Mouse (Mus musculus) left cerebral cortex, adult 18-20 months (tissue): ENCODE measurements around the gene Mdga1. TPM values are rescaled to one million over a fixed set of nuclear protein-coding genes. Genes with fewer than 3 reads are reported as not detected.

ENCODE experiments used
- DNase-seq, 2 experiments: peaks; one replicate each; pipeline ENCODE4 v3.0.0; 2021 to 2022; ENCODE audit warnings: low spot score in 2 of 2, mixed read lengths in 1 of 2
- long read RNA-seq, 2 experiments: library from polyadenylated mRNA; stranded (forward); transcript quantifications; one replicate each; pipeline ENCODE4 v2.0.0; 2021
- total RNA-seq, 2 experiments: library from RNA; stranded (reverse); gene quantifications; 2 replicates each; pipeline ENCODE4 v1.2.3; 2021

Gene Mdga1
- 10 to 100 TPM; 25.1 to 25.6 TPM for total RNA-seq
- long read RNA-seq, experiment 1, full-length matches to known transcripts, result 2 of 18 reads
- long read RNA-seq, experiment 1, partial matches to known transcripts, result 7 of 18 reads
- long read RNA-seq, experiment 1, other reads (novel, unspliced or antisense), result 9 of 18 reads
- long read RNA-seq, experiment 2, partial matches to known transcripts, result 2 of 6 reads
- long read RNA-seq, experiment 2, other reads (novel, unspliced or antisense), result 4 of 6 reads

DNA sequence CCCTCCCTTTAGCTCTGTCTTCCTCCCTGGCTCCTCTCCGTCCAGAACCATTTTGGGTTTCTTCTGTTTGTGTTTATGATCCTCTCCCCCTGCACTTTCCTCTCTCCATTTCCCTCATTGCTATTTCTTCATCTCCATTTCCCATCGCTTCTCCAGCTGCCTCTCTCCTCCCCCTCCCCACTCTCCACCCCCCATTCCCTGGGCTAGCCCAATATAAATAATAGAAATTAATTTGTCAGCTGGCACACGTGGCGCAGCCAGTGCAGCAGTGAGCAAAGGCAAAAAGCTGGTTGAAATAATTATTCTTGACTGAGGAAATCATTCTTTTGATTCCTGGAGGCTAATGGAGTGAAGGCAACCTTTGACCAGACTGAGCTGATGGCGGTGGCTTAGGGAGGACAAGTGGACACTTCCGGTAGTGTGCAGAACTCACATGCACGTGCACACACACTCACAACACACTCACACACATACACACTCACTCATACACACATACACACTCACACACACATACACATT is at the start of gene Mdga1:
Mdga1 (minus strand) TSS at position 51 of the 519 bp plus-strand sequence.
- DNase-seq, result no peak

DNA sequence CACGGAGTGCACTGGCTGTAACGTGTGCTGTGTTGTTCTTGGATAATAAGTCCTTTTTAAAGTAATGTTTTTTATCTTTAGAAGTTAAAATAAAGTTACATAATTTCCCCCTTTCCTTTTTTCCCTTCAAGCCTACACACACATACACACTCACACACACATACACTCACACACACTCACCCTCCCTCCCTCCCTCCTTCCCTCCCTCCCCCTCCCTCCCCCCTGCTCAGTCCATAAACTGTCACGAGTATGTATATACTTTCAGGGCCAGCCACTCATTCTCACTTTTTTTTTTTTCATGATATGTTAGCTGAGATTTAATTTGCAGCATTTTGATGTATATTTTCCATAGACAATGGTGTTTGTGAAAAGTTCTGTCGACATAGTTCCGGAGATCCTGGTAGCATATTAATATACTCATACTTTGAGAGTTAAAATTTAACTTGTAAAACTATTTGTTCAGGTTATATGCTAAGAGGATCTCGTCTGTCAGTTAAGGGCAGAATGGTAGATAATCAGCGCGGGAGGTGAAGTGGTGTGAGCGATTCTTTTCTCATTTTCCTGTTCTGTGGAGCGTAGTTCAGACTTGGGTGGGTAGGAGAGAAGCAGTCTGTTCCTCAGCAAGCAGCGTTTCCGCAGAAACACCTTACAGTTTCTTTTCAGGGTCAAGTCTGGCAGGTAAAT is 49.2 kb upstream of the Mdga1 start:
- no peak for DNase-seq

DNA sequence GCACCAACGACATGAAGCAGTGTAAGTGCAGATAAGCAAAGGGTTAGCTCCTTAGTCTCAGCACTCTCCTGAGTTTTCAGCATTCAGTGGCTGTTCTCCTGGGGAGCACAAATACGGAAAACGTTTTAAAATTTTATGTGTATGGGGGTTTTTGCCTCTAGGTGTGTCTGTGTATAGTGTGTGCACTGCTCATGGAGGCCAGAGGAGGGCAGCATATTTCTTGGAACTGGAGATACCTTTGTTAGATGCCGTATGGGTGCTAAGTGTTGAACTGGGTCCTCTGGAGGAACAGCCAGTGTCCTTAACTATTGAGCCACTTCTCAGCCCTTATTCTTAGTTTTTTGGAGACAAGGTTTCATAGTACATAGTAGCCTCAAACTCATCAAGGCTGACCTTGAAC is 44.8 kb upstream of the Mdga1 start:
- DNase-seq, result no peak

DNA sequence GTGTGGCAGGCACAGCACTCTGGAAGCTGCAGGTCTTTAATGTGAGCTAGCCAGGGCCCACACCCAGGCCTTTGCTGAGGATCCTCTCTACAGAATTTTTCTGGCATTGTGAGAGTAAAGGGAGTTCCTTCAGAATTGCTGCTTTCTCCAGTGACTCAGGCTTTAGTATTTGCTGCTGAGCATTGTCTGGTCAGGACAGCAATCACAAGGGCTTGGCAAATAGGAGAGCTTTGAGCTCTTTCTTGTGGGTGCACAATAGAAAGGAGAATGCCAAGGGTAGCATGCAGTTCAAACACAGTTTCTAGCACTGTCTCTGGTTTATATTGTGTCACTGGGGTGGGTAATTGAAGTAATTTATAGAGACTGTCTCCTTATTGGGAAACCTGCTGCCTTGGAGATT is 38.5 kb upstream of the Mdga1 start:
- DNase-seq, result no peak

DNA sequence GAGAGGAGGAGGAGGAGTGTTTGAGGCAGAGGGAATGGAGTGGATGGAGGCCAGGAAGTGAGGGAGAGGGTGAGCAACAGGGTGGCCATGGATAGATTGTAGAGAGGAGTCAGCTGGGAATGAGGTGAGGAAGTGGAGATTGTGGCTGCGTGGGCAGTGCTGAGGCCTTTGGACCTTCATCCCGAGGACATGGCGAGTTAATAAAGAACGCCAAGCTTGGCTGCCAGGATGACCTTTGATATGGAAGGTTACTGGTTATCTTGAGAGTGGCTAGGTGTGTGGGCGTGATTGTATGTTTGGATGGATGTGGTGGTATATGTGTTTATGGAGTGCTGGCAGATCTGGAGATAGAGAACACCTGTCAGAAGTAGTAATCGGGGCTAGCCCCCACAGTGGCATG is 38.0 kb upstream of the Mdga1 start:
- DNase-seq, result no peak

DNA sequence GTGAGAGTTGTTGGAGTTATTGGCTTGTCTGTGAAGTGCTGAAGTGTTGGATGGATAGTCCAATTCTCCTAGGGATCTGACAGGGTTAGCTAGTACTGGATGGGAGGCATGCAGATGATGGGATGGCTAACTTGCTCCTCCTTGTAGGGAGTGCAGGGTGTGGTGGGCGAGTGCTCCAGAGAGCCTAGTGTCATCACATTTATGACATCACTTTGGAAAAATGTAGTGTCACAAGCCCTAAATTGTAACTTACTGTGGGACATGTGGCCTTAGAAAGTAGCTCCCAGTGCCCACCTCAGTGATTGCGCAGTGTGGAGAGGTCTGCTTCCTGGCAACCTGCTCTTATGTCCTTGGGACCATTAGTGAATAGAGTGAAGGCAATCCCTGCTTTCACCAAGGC is 37.0 kb upstream of the Mdga1 start:
- DNase-seq, result no peak

DNA sequence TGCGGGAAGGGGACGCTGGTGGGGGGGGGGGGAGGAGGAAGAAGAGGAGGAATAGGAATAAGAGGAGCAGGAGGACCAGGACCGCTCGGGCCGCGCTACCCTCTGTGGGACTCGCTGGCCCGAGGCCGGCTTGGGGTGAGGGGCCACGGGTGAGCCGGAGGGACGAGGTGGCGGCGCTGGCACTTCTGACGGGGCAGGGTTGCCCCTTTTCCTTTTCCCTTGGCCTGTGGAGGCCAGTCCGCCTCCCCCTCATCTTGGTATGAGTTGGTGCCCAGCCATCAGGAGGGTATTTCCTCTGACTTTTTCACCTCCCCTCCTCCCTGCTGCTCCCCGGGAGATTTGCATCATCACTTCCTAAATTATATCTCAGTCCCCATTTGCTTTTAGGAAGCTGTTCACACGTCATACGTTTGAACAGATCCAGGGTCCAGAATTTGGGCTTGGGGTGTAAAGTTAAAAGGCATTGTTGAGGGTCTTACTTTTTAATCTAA is 35.6 kb upstream of the Mdga1 start:
- peak in 1 of 2 experiments; percentile 18 for DNase-seq

DNA sequence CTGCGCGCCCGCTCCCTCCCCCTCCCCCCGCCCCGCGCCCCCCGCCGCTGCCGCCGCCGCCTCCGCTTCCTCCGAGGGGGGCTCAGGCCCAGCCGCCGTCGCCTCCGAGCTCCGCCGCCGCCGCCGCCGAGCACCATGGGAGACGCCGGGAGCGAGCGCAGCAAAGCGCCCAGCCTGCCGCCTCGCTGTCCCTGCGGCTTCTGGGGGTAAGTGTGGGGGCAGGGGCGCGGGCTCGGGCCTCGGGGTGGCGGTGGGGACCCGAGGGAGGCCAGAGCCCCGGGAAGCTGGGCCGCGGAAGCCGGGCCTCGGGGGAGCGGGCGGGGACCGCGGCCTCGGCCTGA is 35.2 kb upstream of the Mdga1 start:
- DNase-seq, result no peak

DNA sequence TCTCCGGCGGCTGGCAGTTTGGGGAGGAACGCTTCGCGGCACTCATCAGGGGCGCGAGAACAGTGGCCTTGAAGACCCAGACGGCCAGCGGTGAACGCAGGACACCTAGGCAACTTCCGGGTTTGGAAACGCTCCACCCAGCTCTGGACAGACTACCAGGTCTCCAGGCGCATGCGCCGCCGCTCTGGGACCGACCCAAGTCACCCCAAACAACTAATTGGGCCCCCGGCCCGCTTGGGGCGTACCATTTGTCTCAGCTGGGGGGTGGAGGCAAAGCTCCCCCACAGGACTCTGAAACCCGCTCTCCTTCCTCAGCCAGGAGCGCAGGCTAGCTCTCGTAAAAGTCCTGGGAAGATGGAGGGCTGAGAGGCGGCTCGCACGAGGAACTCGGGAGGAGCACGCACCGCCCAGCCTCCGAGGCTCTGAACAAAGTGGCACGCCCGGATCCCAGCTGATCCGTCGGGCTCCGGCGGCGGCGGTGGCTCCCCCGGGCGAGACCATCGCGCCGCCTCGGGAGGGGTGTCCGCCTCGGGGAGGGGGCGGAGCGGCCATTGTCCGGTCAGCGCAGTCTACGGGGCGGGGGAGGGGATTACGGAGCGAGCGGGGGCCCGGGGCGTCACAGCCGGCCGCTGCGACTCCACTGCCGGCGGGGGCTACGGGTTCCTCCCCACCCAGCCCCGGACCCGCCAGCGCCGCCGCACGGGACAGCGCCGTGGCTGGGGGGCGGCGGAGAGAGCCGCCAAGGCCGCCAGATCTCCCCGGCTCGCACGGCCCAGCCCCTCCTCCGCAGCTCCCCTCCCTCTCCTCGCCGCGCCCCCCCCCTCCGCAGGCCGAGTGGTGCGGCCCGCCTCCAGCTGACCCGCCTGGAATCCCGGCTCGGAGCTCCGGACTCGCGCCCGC is 34.6 kb upstream of the Mdga1 start, which contains the start of gene Zfand3:
Zfand3 (plus strand) TSS at position 531 of the 900 bp plus-strand sequence.
- DNase-seq, result peak; percentile 90 to 93

DNA sequence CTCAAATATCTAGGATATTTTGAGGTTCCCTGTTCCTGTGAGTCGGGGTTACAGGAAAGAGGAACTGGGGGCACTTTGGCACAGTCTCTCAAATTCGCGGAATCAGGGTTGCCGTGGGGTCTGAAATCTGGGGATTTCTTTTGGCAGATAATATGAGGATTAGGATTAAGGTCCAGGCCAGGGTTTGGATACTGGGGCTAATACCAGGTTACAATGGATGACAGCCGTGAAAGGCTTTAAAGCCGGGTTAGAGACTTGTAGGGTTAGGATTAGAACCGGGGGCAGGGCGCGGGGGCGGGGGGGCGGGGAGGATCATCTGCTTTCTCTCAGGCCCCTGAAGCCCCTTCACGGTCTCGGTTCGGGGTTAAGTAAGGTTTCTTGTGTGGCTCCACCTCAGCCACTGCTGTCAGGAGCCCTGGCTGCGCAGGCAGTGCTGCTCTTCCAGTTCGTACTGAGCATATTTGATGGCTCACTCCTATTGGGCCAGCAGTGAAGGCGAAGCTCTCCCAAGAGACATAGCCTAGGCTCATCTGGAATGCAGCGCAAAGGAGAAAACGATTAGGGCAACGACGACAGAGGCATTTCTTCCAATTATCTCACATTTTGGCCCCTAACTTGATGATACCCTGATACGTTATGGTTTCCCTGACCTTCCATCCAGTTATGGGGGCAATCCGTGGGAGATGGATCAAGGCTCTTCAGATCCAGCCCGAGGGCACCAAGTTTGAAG is 28.8 kb upstream of the Mdga1 start:
- DNase-seq, result no peak

DNA sequence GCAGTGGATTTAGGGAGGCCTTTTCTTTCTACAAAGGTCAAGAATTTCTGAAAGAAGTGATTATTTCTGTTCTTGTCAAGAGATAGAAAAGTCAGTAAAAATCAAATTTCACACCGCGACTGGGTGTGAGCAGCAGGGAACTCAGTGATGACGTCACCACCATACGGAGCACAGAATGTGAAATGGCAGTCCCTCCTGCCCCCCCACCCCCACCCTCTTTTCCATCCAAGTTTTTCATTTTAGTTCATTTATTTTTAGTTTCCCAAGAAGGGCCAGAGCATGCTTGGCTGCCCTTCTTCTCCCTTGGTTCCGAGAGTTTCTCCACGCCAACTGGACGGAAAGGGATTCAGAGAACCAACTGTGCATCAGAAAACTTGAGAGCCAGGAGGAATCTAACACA is 27.8 kb upstream of the Mdga1 start:
- no peak for DNase-seq

DNA sequence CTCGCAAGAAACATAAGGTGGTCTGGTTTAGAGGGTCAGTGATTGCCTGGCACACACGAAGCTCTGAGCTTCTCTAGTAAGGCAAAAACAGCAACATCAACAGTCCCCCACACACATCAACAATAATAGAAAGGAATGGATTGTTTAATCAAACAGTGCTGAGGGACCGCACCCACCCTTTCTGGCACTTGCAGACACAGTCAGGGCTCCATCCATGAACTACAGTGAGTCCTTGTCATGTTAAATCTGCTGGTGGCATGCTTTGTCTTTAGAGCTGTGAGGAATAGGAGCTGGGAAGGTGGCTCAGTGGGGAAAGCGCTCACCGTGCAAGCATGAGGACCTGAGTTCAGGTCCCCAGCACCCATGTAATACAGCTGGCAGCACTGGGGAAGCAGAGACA is 26.1 kb upstream of the Mdga1 start:
- DNase-seq, result no peak

DNA sequence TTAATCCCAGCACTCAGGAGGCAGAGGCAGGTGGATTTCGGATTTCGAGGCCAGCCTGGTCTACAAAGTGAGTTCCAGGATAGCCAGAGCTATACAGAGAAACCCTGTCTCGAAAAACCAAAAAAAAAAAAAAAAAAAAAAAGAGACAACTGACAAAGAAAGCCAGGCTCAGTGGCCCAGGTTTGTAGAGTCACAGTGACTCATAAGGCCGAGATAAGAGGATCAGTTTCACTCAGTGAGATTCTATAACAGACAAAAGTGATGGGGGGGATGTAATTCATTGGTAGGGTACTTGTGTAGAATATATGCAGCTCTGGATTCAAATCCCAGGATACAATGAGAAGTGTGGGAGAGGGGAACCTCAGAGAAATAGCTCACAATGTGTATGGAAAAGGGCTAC is 24.6 kb upstream of the Mdga1 start:
- DNase-seq, result no peak

DNA sequence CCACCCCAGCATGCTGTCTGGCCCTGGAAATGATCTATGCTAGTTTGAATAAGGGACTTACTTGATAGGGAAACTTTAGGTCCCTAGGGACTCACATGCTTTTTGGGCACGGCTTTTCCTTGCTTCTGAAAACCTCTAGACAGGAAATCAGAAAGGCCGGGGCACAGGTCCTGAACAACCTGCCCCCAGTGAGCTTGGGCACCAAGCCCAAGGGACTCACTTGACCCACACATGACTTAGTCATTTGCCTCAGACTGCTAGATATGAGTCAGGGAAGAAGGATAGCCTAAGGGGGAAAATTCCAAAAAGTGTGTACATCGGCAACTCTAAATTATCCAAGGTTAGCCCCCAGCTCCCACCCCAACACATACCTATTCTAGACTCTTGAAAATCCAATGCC is 24.1 kb upstream of the Mdga1 start:
- no peak for DNase-seq

DNA sequence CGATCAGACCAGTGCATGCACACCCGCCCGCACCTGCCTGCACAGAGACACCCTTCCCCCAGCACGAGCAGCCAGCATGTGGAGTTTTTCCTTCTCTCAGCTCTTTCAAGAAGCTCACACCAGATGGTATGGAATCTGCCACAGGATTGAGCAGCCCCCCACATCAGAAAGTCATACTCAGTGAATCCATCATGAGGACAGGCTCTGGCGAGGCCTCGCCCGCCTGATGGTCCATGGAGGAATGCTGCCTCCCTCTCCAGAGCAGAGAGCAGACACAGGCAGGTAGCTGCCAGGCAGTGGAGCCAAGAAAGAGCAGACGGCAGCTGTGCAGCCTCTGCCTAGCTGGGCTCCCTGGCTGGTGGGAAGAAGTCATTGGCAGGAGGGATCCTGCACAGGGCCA is 23.6 kb upstream of the Mdga1 start:
- peak; percentile 50 to 65 for DNase-seq

DNA sequence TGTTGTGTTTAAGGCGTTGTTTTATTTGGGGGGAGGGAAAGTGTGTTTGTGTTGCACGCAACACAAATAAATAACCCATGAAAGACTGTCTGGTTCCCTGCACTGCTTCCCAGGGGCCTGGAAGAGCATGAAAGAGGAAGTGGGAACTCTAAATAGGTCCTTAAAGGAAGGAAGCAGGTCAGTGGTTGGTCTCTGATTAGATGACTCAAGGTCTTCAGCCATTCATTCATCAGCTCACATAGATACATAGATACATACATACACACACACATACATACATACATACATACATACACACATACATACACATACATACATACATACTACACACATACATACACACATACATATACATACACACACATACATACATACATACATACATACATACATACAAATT is 21.0 kb upstream of the Mdga1 start:
- DNase-seq, result no peak

DNA sequence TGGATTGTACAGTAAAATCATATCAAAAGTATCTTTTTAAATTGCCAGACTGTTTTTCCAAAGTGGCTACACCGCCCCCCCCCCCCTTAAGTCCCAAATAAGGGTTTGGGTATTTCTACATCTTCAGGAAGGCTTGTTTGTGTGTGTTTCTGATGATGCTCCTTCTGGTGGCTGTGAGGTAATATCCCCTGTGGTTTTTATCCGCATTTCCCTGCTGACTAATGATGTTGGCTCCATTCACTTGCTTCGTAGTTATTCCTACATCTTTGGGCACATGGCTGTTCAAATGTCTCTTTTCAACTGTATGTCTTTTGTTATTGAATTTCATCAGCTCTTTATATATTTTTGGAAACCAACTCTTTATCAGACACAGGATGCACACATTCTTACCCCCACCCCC is 20.2 kb upstream of the Mdga1 start:
- DNase-seq, result no peak

DNA sequence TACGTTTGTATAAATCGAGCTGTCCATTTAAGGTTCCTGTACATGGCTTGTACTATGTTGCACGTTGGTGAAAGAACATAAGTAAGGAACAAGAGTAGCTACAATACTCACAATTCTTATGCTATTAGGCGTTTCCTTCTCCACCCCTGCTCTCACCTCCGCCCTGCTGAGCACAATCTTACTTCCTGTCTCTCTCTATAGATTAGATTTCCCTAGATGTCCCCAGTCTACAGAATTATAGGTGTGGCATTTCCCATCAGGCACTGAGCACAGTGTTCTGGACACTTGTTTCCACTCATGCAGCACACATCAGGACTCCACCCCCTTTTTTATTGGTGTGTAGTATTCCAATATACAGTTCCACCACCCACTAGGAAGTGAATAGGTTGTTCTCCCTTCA is 19.8 kb upstream of the Mdga1 start:
- no peak for DNase-seq

DNA sequence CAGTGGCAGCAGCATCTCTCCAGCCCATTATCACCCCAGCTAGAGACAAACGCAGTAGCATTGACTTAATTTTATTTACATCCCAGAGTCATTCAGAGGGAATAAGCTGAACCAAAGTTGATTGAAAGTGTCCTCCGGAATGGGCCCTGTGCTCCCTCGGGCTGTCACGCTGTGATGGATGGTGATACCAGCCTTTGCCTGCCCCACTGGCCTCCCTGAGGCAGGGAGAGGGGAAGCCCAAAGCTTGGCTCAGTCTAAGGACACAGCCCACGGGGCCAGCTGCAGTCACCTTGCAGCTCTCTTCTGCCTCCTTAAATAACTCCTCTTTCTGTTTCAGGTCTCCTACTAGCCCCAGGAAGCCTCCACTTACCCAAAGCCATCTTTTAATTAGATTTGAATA is 18.3 kb upstream of the Mdga1 start:
- DNase-seq, result no peak

DNA sequence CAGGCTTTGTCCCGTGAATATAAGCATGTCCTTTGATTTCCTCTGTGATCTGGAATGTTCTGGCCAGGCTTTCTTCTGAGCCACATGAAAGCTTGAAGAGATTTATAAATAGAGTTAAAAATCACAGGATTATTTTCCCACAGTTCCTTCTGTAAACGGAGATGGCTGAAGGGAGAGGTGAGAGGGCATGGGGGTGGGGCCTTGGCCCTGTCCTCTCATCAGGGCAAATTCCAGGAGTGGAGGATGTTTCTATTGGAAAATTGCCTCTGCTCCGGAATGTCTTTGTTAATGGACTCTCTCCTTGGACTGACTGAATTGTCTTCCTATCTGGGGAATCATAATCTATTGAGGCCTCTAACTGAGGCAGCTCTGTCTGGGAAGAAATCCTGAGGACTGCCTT is 15.6 kb upstream of the Mdga1 start:
- no peak for DNase-seq

DNA sequence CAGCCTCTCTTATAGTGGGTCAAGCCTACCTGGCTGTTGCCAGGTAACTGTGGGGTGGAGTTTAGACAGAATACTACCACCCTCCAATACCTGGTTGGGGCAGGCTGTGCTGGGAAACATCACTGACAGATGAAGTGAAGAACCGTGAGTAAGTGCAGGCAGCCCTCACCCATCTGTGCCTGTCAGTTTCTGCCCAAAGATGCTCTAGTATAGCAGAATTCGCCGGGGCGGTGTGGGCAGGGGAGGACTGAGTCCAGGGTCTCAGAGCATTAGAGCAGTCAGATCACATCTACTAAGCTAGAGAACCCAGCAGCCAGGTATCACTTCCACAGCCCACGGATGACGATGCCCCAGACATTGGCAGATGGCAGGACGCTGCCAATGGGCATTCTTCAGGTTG is 15.0 kb upstream of the Mdga1 start:
- peak in 1 of 2 experiments; percentile 21 for DNase-seq
